Mouse (Mus musculus): ENCODE measurements around the gene Wfdc21. TPM values are rescaled to one million over a fixed set of nuclear protein-coding genes. Genes with fewer than 3 reads are reported as not detected.

The Wfdc21 gene
- polyA plus RNA-seq, 2 experiments, result not detected

GRCm38 (mm10) chr11:83788331-83788730 is 41.6 kb downstream of the Wfdc21 start:
- whole genome bisulfite sequencing, result 83% methylated on average over 8 of the region's 8 CpGs
- Histone ChIP-seq H3K9me3 (ENCODE audit: control insufficient read depth, low read length) (no peaks in the 10 kb centered on the region), H3K36me3 (ENCODE audit: control insufficient read depth, insufficient read depth, low read length) (0 out of 2 replicates have a peak, but pooled peaks cover 2% of the 10 kb centered on the region), H3K9ac (ENCODE audit: low read depth, low read length, severe bottlenecking) (no peak overlapping the region), H3K4me1 (ENCODE audit: control insufficient read depth, insufficient read depth, low read length) (no peaks in the 10 kb centered on the region), H3K27ac (replicated peaks; ENCODE audit: low read depth, low read length) (no peak overlapping the region), H3K27me3 (ENCODE audit: control insufficient read depth, insufficient read depth, low read length) (no peaks in the 10 kb centered on the region), H3K4me2 (replicated peaks; ENCODE audit: low read depth, low read length, severe bottlenecking) (no peak overlapping the region), H3K4me3 (replicated peaks; ENCODE audit: low read length) (no peak overlapping the region)
- no peak for ATAC-seq (ENCODE audit: low FRiP score, low read depth)
- DNase-seq (ENCODE audit: low spot score), result no peak
- no peak for TF ChIP-seq POLR2A (IDR thresholded peaks at IDR 0.05; ENCODE audit: borderline replicate concordance, extremely low read depth, insufficient read depth, insufficient read length)

GRCm38 (mm10) chr11:83789259-83789658 is 42.5 kb downstream of the Wfdc21 start:
- TF ChIP-seq POLR2A (IDR thresholded peaks at IDR 0.05; ENCODE audit: borderline replicate concordance, extremely low read depth, insufficient read depth, insufficient read length), result no peak
- ATAC-seq (ENCODE audit: low FRiP score, low read depth) (no peak), DNase-seq (ENCODE audit: low spot score) (no peak)
- Histone ChIP-seq H3K4me3 (replicated peaks; ENCODE audit: low read length) (no peak overlapping the region), H3K27ac (replicated peaks; ENCODE audit: low read depth, low read length) (no peak overlapping the region), H3K9me3 (ENCODE audit: control insufficient read depth, low read length) (no peaks in the 10 kb centered on the region), H3K36me3 (ENCODE audit: control insufficient read depth, insufficient read depth, low read length) (no peaks in the 10 kb centered on the region), H3K27me3 (ENCODE audit: control insufficient read depth, insufficient read depth, low read length) (no peaks in the 10 kb centered on the region), H3K4me2 (replicated peaks; ENCODE audit: low read depth, low read length, severe bottlenecking) (no peak overlapping the region), H3K4me1 (ENCODE audit: control insufficient read depth, insufficient read depth, low read length) (no peaks in the 10 kb centered on the region), H3K9ac (ENCODE audit: low read depth, low read length, severe bottlenecking) (no peak overlapping the region)
- WGBS, result 66% methylated on average over 13 of the region's 13 CpGs

GRCm38 (mm10) chr11:83791133-83791532 is 44.4 kb downstream of the Wfdc21 start:
- ATAC-seq (ENCODE audit: low FRiP score, low read depth) (no peak), DNase-seq (ENCODE audit: low spot score) (no peak)
- Histone ChIP-seq H3K9me3 (ENCODE audit: control insufficient read depth, low read length) (no peaks in the 10 kb centered on the region), H3K4me2 (replicated peaks; ENCODE audit: low read depth, low read length, severe bottlenecking) (no peak overlapping the region), H3K27ac (replicated peaks; ENCODE audit: low read depth, low read length) (no peak overlapping the region), H3K9ac (ENCODE audit: low read depth, low read length, severe bottlenecking) (no peak overlapping the region), H3K4me3 (replicated peaks; ENCODE audit: low read length) (no peak overlapping the region), H3K4me1 (ENCODE audit: control insufficient read depth, insufficient read depth, low read length) (no peaks in the 10 kb centered on the region), H3K36me3 (ENCODE audit: control insufficient read depth, insufficient read depth, low read length) (no peaks in the 10 kb centered on the region), H3K27me3 (ENCODE audit: control insufficient read depth, insufficient read depth, low read length) (no peaks in the 10 kb centered on the region)
- no peak for TF ChIP-seq POLR2A (IDR thresholded peaks at IDR 0.05; ENCODE audit: borderline replicate concordance, extremely low read depth, insufficient read depth, insufficient read length)
- WGBS, result 69% methylated on average over 4 of the region's 4 CpGs

- Histone ChIP-seq H3K4me3 (replicated peaks; ENCODE audit: low read length) (no peak overlapping the region), H3K4me2 (replicated peaks; ENCODE audit: low read depth, low read length, severe bottlenecking) (no peak overlapping the region), H3K9me3 (ENCODE audit: control insufficient read depth, low read length) (no peaks in the 10 kb centered on the region), H3K4me1 (ENCODE audit: control insufficient read depth, insufficient read depth, low read length) (no peaks in the 10 kb centered on the region), H3K27me3 (ENCODE audit: control insufficient read depth, insufficient read depth, low read length) (no peaks in the 10 kb centered on the region), H3K9ac (ENCODE audit: low read depth, low read length, severe bottlenecking) (no peak overlapping the region), H3K36me3 (ENCODE audit: control insufficient read depth, insufficient read depth, low read length) (no peaks in the 10 kb centered on the region), H3K27ac (replicated peaks; ENCODE audit: low read depth, low read length) (no peak overlapping the region)
- WGBS, result 81% methylated on average over 12 of the region's 12 CpGs
- TF ChIP-seq POLR2A (IDR thresholded peaks at IDR 0.05; ENCODE audit: borderline replicate concordance, extremely low read depth, insufficient read depth, insufficient read length), result no peak
- ATAC-seq (ENCODE audit: low FRiP score, low read depth) (no peak), DNase-seq (ENCODE audit: low spot score) (no peak)
Observed at GRCm38 (mm10) chr11:83792316-83792914, 45.7 kb downstream of the Wfdc21 start.

- DNase-seq (ENCODE audit: low spot score) (no peak), ATAC-seq (ENCODE audit: low FRiP score, low read depth) (no peak)
- WGBS, result 86% methylated on average over 14 of the region's 14 CpGs
- Histone ChIP-seq H3K4me2 (replicated peaks; ENCODE audit: low read depth, low read length, severe bottlenecking) (no peak overlapping the region), H3K4me1 (ENCODE audit: control insufficient read depth, insufficient read depth, low read length) (no peaks in the 10 kb centered on the region), H3K9ac (ENCODE audit: low read depth, low read length, severe bottlenecking) (no peak overlapping the region), H3K4me3 (replicated peaks; ENCODE audit: low read length) (no peak overlapping the region), H3K9me3 (ENCODE audit: control insufficient read depth, low read length) (no peaks in the 10 kb centered on the region), H3K27me3 (ENCODE audit: control insufficient read depth, insufficient read depth, low read length) (no peaks in the 10 kb centered on the region), H3K36me3 (ENCODE audit: control insufficient read depth, insufficient read depth, low read length) (no peaks in the 10 kb centered on the region), H3K27ac (replicated peaks; ENCODE audit: low read depth, low read length) (no peak overlapping the region)
- no peak for TF ChIP-seq POLR2A (IDR thresholded peaks at IDR 0.05; ENCODE audit: borderline replicate concordance, extremely low read depth, insufficient read depth, insufficient read length)
Observed at GRCm38 (mm10) chr11:83793264-83793663, 46.5 kb downstream of the Wfdc21 start.
